Mouse (Mus musculus): Measurements from ENCODE around the gene Them7.

The Them7 gene

DNA sequence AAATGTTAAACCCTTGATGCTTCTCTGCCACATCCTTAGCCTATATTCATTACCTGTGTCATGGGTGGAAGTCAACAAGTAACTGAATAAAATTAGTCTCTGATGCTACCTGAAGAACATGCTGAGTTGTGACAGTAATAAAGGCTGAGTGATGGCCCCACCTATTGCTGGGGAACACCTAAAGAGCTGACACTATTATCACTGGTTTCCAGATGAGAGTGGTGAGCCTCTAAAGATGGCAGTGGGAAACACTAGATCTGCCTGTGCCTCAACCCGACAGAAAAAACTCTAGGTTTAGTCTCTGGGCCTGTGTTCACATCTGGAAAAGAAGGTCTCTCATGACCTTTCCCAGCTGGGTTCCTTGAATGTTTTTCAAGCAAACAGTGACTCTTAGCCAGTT lies 155.6 kb downstream of the Them7 start:
- no peak for DNase-seq

DNA sequence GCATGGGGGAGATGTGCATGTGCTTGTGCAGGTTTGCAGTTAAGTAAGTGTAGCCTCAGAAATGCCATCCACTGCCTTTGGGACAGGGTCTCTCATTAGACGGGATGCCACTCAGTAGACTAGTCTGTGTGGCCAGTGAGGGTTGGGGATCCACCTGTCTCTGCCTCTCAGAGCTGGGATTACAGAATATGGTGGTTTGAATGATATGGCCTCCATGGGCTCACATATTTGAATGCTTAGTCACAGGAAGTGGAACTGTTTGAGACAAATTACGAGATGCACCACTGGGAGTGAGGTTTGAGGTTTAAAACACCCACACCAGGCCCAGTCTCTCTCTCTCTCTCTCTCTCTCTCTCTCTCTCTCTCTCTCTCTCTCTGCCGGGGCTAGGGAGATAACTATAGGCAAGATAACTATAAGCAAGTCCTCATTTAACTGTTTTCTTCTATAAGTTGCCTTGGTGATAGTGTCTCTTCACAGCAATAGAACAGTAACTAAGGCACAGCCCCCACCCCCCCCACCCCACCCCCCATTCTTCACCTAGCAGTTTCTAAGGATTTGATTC lies 156.7 kb downstream of the Them7 start:
- no peak for DNase-seq

- no peak for DNase-seq
Measured at GRCm38 (mm10) chr2:105383063-105383462, 158.9 kb downstream of the Them7 start.

- no peak for DNase-seq
Measured at GRCm38 (mm10) chr2:105384998-105385397, 160.9 kb downstream of the Them7 start.

DNA sequence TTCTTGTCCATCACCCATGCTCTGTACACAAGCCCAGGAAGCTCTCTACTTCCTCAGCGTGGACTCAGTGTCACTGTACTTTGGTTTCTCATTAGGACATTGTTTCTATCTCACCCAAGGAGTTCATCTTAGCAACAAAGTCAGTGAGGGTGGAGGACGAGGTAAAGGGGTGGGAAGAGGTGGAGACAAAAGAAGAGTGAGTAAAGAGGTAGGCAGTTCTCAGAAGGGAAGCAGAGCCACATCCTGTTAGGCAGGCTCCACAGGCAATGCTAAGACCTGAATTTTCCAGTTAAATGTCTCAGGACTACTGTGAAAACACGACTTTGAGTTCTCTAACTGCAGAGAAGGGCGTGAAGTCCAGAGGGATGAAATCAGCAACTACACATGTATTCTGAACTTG lies 162.3 kb downstream of the Them7 start:
- no peak for DNase-seq

- no peak for DNase-seq
Measured at GRCm38 (mm10) chr2:105389007-105389890, 165.1 kb downstream of the Them7 start.

DNA sequence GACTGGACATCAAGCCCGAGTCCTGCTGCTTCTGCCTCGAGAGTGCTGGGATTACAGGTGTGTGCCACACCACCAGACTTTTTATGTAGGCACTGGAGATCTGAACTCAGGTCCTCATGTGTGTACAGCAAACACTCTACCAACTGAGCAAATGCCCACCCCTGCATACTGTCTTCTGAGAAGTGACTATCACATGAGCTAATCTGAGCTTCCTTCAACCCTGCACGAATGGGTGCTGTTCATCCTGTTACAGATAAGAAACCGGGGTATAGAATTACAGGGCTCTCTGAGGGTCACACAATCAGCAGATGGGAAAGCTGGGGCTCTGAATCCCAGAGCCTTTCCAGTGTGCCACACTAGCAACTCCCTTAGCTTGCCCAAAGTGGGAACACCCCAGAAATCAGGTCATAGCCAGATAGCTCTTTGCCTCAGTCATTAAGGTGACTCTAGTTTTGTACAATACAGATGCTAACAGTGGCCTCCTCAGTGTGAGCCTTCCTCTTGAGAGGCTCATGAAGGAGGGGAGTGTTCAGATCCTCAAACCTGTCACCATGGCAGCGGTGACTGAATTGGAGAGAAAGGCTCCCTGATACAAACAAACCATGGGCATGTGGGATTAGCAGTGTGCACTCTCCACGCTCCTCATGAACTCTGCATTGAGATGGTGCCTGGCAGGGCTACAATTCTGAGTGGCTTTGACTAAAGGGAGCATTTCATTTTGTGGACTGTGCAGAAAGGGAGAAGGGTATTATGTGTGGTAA lies 166.7 kb downstream of the Them7 start:
- no peak for DNase-seq

DNA sequence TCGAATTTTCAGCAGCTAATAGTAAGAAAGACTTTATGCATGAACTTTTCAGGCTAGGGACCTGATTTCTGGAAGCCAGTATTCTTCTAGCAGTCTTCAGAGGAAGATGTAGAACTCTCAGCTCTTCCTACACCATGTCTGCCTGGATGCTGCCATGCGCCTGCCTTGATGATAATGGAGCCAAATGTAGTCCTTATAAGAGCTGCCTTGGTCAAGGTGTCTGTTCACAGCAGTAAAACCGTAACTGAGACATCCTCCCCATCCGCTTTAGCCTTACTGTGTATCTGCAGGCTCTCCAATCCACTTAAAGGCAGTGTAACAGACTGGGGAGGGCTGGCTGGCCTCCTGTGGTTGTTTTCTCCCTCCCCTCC lies 167.3 kb downstream of the Them7 start:
- DNase-seq: no peak

GRCm38 (mm10) chr2:105392514-105392913 lies 168.4 kb downstream of the Them7 start:
- DNase-seq: no peak

GRCm38 (mm10) chr2:105394375-105394774 lies 170.3 kb downstream of the Them7 start:
- DNase-seq: no peak

DNA sequence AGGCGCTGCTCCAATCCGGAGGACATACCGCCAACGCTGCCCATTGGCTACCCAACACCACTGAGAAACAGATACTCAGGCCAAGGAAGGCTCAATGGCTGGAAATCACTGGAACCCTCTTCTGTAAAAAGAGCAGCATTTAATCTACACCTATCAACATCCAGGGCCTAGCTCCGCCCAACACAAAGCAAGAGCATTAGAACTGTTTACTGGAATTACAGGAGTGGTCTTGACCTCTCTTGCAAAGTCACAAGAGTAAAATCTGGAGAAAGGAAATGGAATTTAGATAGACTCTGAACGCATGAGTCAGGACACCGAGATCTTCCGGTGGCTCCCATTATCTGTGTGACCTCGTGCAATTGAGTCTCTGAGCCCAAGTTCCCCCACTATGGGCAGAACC lies 171.9 kb downstream of the Them7 start:
- no peak for DNase-seq

- no peak for DNase-seq
Measured at GRCm38 (mm10) chr2:105397446-105398211, 173.5 kb downstream of the Them7 start.

DNA sequence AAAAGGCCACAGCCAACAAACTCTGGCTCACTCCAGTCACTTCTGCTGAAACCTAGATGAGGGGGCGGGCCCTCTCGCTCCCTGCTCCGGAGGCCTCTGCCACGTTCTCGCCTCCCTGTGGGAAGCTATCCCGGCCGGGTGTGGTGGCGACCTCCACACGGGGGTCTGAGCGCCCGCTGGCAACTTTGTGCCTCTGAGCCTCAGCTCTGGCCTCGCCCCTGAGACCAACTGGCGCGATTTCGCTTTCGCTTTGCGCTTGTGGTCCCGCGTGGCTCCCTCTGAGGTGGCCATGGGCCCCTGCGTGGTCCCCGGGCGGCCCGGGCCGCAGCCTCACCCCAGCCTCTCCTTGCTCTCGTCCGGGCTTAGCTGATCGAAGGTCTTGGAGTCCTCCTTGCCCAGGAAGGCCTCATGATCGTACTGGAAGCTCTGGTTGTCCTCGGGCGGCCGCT lies 174.5 kb downstream of the Them7 start:
- DNase-seq: peak in 1 of 2 experiments; percentile 57

GRCm38 (mm10) chr2:105399085-105399891 lies 175.2 kb downstream of the Them7 start, which contains the start of gene Rcn1:
TSS of gene Rcn1 (minus strand) at chr2:105399319.
- DNase-seq: peak; percentile 54 to 71

- DNase-seq: no peak
Measured at GRCm38 (mm10) chr2:105400558-105400957, 176.4 kb downstream of the Them7 start.

DNA sequence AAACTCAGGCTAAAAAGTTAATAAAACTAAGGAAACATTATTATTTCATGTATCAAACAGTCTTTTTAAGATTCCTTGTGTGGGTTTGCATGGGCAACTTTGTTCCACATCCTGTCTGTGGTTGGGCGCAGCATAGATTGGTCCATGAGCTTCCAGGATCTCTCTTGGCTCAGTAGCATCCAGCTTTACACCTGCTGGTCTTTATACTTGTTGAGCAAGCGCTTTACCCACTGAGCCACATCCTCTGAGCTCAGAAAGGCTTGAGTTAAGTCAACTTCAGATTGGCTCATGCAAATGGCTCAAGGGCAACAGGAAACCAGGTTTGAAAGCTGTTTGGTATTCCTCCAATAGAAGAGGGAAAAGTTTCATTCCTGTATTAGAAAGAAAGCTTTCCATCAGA lies 178.1 kb downstream of the Them7 start:
- DNase-seq: no peak

DNA sequence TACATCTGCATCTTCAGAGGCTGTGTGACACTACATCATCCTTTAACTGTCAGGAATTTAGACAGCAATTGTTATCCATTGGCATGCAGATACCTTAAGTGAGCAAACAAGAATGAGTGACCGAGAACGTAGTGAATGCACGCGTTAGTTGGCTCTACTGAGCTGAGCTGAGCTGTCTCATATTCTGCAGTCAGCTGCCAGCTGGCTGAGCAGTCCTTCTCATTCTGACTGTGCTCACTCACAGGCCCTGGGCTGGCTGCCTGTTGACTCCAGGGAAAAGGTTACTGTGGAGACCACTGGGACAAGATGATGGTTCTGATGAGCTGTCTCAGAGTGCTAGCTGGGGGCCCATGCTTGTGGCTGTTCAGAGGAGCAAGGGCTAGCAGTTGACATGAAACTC lies 184.4 kb downstream of the Them7 start:
- DNase-seq: peak; percentile 37 to 63

DNA sequence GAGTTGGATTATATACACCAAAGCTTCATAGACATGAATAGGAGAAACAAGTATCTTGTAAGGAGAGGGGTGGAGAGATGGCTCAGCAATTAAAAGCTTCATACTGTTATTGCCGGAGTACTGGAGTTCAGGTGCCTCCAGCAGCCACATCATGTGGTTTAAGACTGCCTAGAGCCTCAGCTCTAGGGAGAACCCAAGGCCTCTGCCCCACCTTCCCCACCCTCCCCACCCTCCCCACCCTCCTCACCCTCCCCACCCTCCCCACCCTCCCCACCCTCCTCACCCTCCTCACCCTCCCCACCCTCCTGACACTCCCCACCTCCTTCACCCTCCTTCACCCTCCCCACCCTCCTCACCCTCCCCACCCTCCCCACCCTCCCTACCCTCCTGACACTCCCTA lies 185.1 kb downstream of the Them7 start:
- no peak for DNase-seq

- no peak for DNase-seq
Measured at GRCm38 (mm10) chr2:105414309-105414708, 190.2 kb downstream of the Them7 start.

DNA sequence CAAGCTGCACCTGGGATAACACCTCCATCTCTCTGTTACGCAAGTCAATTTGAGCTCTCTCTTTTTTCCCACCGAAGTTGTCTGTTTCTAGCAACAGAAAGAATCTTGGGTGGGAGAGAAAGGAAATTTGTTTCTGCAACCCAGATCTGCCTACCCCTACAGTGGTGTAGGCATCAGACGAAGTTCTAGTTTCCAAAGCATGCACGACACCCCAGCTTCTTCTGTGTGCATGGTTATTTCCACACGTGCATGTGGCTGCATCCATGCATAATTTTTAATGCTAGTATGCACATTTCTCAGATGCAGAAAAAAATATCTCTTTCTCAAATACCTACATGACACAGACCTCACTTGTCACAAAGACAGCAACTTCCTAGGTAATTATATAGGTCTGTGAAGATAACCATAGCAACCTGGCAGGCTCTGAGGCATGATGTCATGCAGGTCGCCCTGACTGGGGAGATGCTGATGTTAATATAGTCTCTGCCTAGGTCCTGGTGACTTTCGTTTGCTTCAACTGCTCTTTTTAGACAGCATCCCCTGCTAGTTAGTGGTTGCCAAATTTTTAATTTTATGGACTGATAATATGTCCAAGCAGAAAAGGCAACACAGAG lies 192.0 kb downstream of the Them7 start:
- peak; percentile 27 to 49 for DNase-seq

DNA sequence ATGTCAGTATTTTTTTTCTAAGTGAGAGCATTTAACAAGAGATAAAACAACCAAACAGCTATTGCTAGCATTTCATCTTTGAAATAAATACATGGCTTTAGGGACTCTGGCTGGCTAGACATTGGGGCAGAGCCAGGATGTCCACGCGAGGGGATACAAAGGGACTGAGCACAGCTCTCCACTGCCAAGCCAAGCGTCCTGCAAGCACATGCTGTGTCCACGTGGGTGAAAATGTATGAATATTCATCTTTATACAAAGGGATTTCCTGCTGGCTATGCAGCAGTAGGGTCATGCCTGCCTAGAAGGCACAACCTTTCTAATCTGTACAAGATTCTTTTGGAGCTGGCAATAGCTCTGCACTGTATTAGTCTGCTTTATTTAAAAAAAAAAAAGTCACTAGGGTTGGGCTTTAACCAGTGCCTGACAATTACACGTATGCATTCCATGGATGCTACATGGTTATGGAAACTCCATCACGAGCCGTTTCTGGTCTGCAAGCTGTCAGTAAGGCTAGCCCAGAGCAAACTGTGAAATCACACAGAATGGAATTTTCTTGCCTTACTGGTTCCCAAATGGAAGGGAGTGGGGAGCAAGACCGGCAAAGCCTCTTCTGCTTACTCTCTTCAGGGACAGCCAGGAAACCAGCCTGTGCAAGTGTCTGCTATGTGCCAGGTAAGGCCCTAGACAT lies 192.7 kb downstream of the Them7 start:
- DNase-seq: peak; percentile 14 to 43

All from cerebellum, postnatal 25 days (tissue).